Mouse (Mus musculus) forebrain, embryonic 15.5 days (tissue): ENCODE results near the gene Mkrn2os. TPM values are rescaled to one million over a fixed set of nuclear protein-coding genes. Genes with fewer than 3 reads are reported as not detected.
"Not testable (repeated sequence)": the region's sequence is repeated elsewhere in the genome, so short reads cannot be mapped to it uniquely, and the experiment has no call there.

ENCODE experiments used
- ATAC-seq: fragments of 200-750 bp; cut with Nextera tagmentation; replicated peaks from 2 replicates; pipeline ENCODE4 v1.8.0; 2017; ENCODE audit warnings: mild to moderate bottlenecking, moderate TSS enrichment, moderate library complexity
- H3K27ac ChIP-seq: fragments of 300-500 bp; sonication (generic); replicated peaks from 2 replicates; pipeline ENCODE4 v1.5.1; 2015; ENCODE audit warnings: mild to moderate bottlenecking, inconsistent platforms
- H3K27me3 ChIP-seq: fragments of 300-500 bp; sonication (generic); 2 replicates; pipeline ENCODE4 v1.6.1; 2015; ENCODE audit warnings: inconsistent platforms
- H3K36me3 ChIP-seq: fragments of 300-500 bp; sonication (generic); 2 replicates; pipeline ENCODE4 v1.6.1; 2015; ENCODE audit warnings: mild to moderate bottlenecking, inconsistent platforms
- H3K4me1 ChIP-seq: fragments of 300-500 bp; sonication (generic); 2 replicates; pipeline ENCODE4 v1.6.1; 2015; ENCODE audit warnings: inconsistent platforms
- H3K4me2 ChIP-seq: fragments of 300-500 bp; sonication (generic); replicated peaks from 2 replicates; pipeline ENCODE4 v1.6.1; 2015; ENCODE audit warnings: mild to moderate bottlenecking, inconsistent platforms
- H3K4me3 ChIP-seq: fragments of 300-500 bp; sonication (generic); 2 replicates; pipeline ENCODE4 v1.5.1; 2015; ENCODE audit warnings: mild to moderate bottlenecking, inconsistent platforms
- H3K9ac ChIP-seq: fragments of 300-500 bp; sonication (generic); replicated peaks from 2 replicates; pipeline ENCODE4 v1.6.1; 2015; ENCODE audit warnings: mild to moderate bottlenecking, inconsistent platforms
- H3K9me3 ChIP-seq: fragments of 300-500 bp; sonication (generic); 2 replicates; pipeline ENCODE4 v1.6.1; 2016; ENCODE audit warnings: inconsistent platforms
- WGBS: fragments of 180-500 bp; shearing (Covaris S2); methylation state at CpG from one replicate; pipeline ENCODE4 v1.1.7; 2015; ENCODE audit warnings: mixed read lengths; 5-methylcytosine and 5-hydroxymethylcytosine counted together
- polyA plus RNA-seq: library from polyadenylated mRNA; unstranded; fragments of >200 nt; fragmentation: Nextera tagmentation; extraction: Ambion mirVana; gene quantifications from 2 replicates; pipeline ENCODE4 v1.2.1, GENCODE M21; 2015

The Mkrn2os gene
- polyA plus RNA-seq, result 0.39 and 0.41 TPM in 2 replicates

- no peak for ATAC-seq
- Histone ChIP-seq H3K4me1 (no peaks in the 10 kb centered on the region), H3K4me2 (no peak within 1 kb of the TSS), H3K27ac (no peak within 1 kb of the TSS), H3K36me3 (no peaks in the 10 kb centered on the region), H3K9ac (no peak within 1 kb of the TSS), H3K9me3 (no peaks in the 10 kb centered on the region), H3K4me3 (no peak within 1 kb of the TSS), H3K27me3 (no peaks in the 10 kb centered on the region)
- WGBS, result 70% methylated on average over 5 of the region's 5 CpGs
Observed at GRCm38 (mm10) chr6:115592458-115592857, at the start of gene Mkrn2os. Gene Mkrn2os, minus strand, starts transcription at chr6:115592576.

- H3K36me3 ChIP-seq, result peaks cover 50% of the 10 kb centered on the region
- not testable (repeated sequence) for H3K4me3 ChIP-seq, H3K9ac ChIP-seq, H3K9me3 ChIP-seq, H3K4me1 ChIP-seq, H3K4me2 ChIP-seq, H3K27me3 ChIP-seq, H3K27ac ChIP-seq, ATAC-seq
- 97% methylated on average over 7 of the region's 7 CpGs for WGBS
Observed at GRCm38 (mm10) chr6:115638188-115638587, 45.8 kb upstream of the Mkrn2os start.

GRCm38 (mm10) chr6:115634015-115634414 lies 41.6 kb upstream of the Mkrn2os start:
- H3K4me3 ChIP-seq, result no peak overlapping the region
- no peak overlapping the region for H3K4me2 ChIP-seq
- WGBS, result 97% methylated on average over 2 of the region's 2 CpGs
- ATAC-seq, result no peak
- no peaks in the 10 kb centered on the region for H3K9me3 ChIP-seq
- no peak overlapping the region for H3K27ac ChIP-seq
- no peak overlapping the region for H3K9ac ChIP-seq
- no peaks in the 10 kb centered on the region for H3K4me1 ChIP-seq
- H3K27me3 ChIP-seq, result no peaks in the 10 kb centered on the region
- H3K36me3 ChIP-seq, result peaks cover 78% of the 10 kb centered on the region

- no peak for ATAC-seq
- no peak overlapping the region for H3K27ac ChIP-seq
- no peaks in the 10 kb centered on the region for H3K9me3 ChIP-seq
- H3K9ac ChIP-seq, result no peak overlapping the region
- H3K27me3 ChIP-seq, result no peaks in the 10 kb centered on the region
- WGBS, result 90% methylated on average over 3 of the region's 3 CpGs
- H3K4me3 ChIP-seq, result no peak overlapping the region
- no peaks in the 10 kb centered on the region for H3K4me1 ChIP-seq
- no peak overlapping the region for H3K4me2 ChIP-seq
- H3K36me3 ChIP-seq, result peaks cover 82% of the 10 kb centered on the region
Observed at GRCm38 (mm10) chr6:115631056-115631795, 38.9 kb upstream of the Mkrn2os start.

DNA sequence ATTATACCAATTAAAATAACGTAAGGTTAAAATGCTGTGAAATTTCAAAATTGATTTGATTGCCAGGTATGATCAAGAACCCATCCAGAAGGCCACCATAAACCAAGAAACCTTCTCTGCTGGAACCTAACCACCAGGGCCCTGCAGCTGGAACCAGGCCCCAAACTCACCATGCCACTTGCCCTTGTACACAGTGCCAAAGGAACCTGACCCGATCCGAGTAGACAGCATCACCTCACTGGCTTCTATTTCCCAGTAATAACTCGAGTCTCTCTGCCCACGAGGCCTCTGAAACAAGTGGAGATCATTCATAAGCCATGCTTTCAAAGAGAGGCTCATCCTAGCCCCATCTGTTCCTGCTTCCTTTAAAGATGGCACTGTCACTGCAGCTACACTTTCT lies 33.7 kb upstream of the Mkrn2os start:
- Histone ChIP-seq H3K36me3 (peaks cover 91% of the 10 kb centered on the region), H3K9me3 (no peaks in the 10 kb centered on the region), H3K4me3 (no peak overlapping the region), H3K4me2 (no peak overlapping the region), H3K27me3 (no peaks in the 10 kb centered on the region), H3K27ac (no peak overlapping the region), H3K9ac (no peak overlapping the region), H3K4me1 (no peaks in the 10 kb centered on the region)
- WGBS, result 87% methylated on average over 5 of the region's 5 CpGs
- no peak for ATAC-seq

DNA sequence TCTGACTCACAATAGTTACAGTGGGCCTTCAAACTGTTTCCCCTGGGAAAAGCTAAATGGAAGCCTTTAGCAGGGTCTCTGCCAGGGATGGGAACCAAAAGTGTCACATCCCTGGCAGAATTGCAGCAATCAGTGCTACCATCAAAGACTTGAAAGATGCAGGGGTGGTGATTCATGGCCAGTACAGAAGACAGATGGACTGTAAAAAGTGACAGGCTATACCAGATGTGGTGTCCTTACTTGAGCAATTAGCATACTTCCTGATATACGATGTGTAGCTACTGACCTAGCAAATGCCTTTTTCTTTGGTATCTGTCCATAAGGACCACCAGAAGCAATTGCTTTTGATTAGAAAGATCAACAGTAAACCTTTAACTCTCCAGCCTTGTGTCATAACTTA lies 28.6 kb upstream of the Mkrn2os start:
- H3K27me3 ChIP-seq, result no peaks in the 10 kb centered on the region
- H3K9me3 ChIP-seq, result no peaks in the 10 kb centered on the region
- WGBS, result 94% methylated on average over 1 of the region's 1 CpGs
- no peak overlapping the region for H3K4me2 ChIP-seq
- ATAC-seq, result no peak
- peaks cover 100% of the 10 kb centered on the region for H3K36me3 ChIP-seq
- no peak overlapping the region for H3K9ac ChIP-seq
- H3K27ac ChIP-seq, result no peak overlapping the region
- no peak overlapping the region for H3K4me3 ChIP-seq
- H3K4me1 ChIP-seq, result no peaks in the 10 kb centered on the region

DNA sequence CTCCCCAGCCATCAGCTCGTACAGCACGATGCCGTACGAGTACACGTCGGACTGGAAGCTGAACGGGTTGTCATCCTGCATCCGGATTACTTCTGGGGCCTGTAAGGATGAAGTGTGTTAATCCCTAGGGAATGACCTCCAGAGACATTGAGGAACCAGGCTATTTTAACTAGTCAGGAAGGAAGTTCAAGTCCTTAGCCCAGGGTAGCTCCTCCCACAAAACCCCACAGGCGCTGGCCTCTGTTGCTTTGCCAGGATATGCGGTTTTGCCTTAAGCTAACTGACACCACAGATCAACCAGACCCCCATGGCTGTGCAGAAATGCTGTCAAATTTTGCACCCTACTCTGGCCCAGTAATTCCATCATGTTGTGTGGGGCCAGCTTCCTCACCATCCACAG lies 27.4 kb upstream of the Mkrn2os start:
- ATAC-seq, result no peak
- Histone ChIP-seq H3K4me2 (no peak overlapping the region), H3K9me3 (no peaks in the 10 kb centered on the region), H3K9ac (no peak overlapping the region), H3K27ac (no peak overlapping the region), H3K4me3 (no peak overlapping the region), H3K27me3 (no peaks in the 10 kb centered on the region), H3K36me3 (peaks cover 98% of the 10 kb centered on the region), H3K4me1 (no peaks in the 10 kb centered on the region)
- WGBS, result 94% methylated on average over 10 of the region's 10 CpGs

GRCm38 (mm10) chr6:115615983-115616382 lies 23.6 kb upstream of the Mkrn2os start:
- Histone ChIP-seq H3K9ac (no peak overlapping the region), H3K36me3 (peaks cover 93% of the 10 kb centered on the region), H3K27ac (no peak overlapping the region), H3K4me1 (no peaks in the 10 kb centered on the region), H3K4me2 (no peak overlapping the region), H3K9me3 (no peaks in the 10 kb centered on the region), H3K4me3 (no peak overlapping the region), H3K27me3 (no peaks in the 10 kb centered on the region)
- 86% methylated on average over 3 of the region's 3 CpGs for WGBS
- ATAC-seq, result no peak

DNA sequence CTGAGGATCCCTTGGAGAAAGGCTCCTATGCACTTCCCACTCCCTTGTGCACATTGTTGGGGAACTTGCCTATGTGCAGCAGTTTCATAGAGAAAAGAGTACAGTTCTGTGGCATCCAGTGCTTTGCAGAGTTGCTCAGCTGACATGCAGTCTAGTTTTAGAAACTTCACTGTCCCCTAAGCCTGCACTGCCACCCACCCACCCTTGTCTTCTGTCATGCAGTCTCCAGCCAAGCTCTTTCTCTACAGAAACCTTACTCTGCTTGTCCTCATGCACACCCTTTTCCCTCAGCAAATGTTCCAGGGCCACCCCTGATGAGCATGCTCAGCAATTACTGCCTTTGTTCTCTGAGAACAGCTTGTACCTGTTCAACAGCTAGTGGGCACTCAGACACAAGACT lies 21.4 kb upstream of the Mkrn2os start:
- Histone ChIP-seq H3K4me1 (no peaks in the 10 kb centered on the region), H3K27me3 (no peaks in the 10 kb centered on the region), H3K4me2 (no peak overlapping the region), H3K9ac (no peak overlapping the region), H3K36me3 (peaks cover 79% of the 10 kb centered on the region), H3K9me3 (no peaks in the 10 kb centered on the region), H3K4me3 (no peak overlapping the region), H3K27ac (no peak overlapping the region)
- no peak for ATAC-seq

- Histone ChIP-seq H3K9me3 (no peaks in the 10 kb centered on the region), H3K36me3 (peaks cover 48% of the 10 kb centered on the region), H3K27me3 (no peaks in the 10 kb centered on the region), H3K4me3 (no peak overlapping the region), H3K27ac (no peak overlapping the region), H3K4me1 (no peaks in the 10 kb centered on the region), H3K9ac (no peak overlapping the region), H3K4me2 (no peak overlapping the region)
- WGBS, result 94% methylated on average over 5 of the region's 5 CpGs
- no peak for ATAC-seq
Observed at GRCm38 (mm10) chr6:115610301-115610700, 17.9 kb upstream of the Mkrn2os start.

DNA sequence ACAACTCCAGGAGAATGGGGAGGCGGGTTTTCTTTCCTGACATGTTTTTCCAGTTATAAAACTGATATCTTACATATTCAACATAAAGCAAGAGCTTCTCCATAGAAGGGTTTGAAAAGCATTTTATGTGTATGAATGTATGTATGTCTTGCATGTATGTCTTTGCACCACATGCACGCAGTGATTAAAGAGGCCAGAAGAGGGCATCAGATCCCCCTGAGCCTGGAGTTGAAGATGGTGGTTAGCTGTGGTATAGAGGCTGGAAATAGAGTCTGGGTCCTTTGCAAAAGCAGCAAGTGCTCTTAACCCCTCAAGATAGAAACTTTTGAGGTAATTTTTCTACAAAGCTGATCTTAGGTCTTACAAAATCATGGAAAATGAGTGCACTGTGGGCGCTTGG lies 16.7 kb upstream of the Mkrn2os start:
- WGBS, result 69% methylated on average over 3 of the region's 3 CpGs
- H3K36me3 ChIP-seq, result peaks cover 39% of the 10 kb centered on the region
- ATAC-seq, result no peak
- no peak overlapping the region for H3K27ac ChIP-seq
- no peaks in the 10 kb centered on the region for H3K4me1 ChIP-seq
- no peak overlapping the region for H3K9ac ChIP-seq
- no peak overlapping the region for H3K4me3 ChIP-seq
- H3K27me3 ChIP-seq, result no peaks in the 10 kb centered on the region
- H3K9me3 ChIP-seq, result no peaks in the 10 kb centered on the region
- no peak overlapping the region for H3K4me2 ChIP-seq

DNA sequence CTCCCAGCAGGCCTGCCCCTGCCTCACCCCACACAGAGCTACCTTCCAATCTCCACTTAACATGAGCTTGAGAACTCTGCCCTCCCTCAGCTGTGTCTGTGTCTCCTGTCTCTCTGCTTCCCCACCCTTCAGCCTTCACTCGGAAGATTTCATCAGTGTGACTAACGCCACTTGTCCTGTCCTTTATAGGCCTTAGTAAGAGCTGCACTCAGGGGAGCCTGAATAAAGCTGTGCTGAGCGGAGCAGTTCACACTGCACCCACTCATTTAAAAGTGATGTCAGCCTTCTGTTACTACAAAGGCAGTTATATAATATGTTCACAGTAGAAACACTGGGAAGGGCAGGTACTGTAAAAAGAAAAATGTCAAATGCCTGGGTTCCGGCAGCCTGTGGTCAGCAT lies 15.1 kb upstream of the Mkrn2os start:
- 84% methylated on average over 4 of the region's 4 CpGs for WGBS
- H3K4me1 ChIP-seq, result peaks cover 9% of the 10 kb centered on the region
- H3K4me2 ChIP-seq, result no peak overlapping the region
- H3K27me3 ChIP-seq, result no peaks in the 10 kb centered on the region
- ATAC-seq, result no peak
- no peaks in the 10 kb centered on the region for H3K9me3 ChIP-seq
- no peak overlapping the region for H3K4me3 ChIP-seq
- H3K36me3 ChIP-seq, result peaks cover 26% of the 10 kb centered on the region
- no peak overlapping the region for H3K27ac ChIP-seq
- H3K9ac ChIP-seq, result no peak overlapping the region

DNA sequence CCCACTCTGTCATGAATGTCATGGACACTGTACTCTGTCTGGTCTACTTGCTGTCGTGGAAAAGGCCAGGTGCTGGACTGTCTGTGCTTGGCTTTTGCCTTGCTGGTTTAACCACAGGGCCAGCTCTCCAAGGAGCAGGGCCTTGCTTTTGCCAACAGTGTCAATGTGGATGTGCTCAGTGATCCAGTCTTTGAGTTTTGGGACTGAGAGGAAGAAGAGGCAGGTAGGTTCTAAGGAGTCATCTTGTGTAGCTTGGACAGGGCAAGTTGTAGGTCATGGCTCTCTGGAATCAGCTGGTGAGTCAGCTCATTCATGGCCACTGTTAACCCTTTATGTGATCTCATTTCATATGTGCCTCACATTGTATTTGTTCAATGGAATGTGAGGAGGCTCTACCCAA lies 14.1 kb upstream of the Mkrn2os start:
- H3K9ac ChIP-seq, result no peak overlapping the region
- H3K4me2 ChIP-seq, result no peak overlapping the region
- peaks cover 10% of the 10 kb centered on the region for H3K4me1 ChIP-seq
- ATAC-seq, result no peak
- H3K36me3 ChIP-seq, result peaks cover 16% of the 10 kb centered on the region
- 85% methylated on average over 1 of the region's 1 CpGs for WGBS
- no peaks in the 10 kb centered on the region for H3K27me3 ChIP-seq
- H3K4me3 ChIP-seq, result no peak overlapping the region
- no peaks in the 10 kb centered on the region for H3K9me3 ChIP-seq
- no peak overlapping the region for H3K27ac ChIP-seq
